Mouse (Mus musculus) liver, adult 2 months (tissue): ENCODE results near the gene Atp8a2. TPM values are rescaled to one million over a fixed set of nuclear protein-coding genes. Genes with fewer than 3 reads are reported as not detected.

Source experiments
- DNase-seq: peaks from one replicate; pipeline ENCODE4 v3.0.0-alpha.2; 2011; ENCODE audit warnings: low read depth, low spot score; ENCODE audit errors: extremely low read depth
- H3K27ac ChIP-seq: fragments of 200-500 bp; replicated peaks from 2 replicates; pipeline ENCODE4 v1.5.1; 2012; ENCODE audit warnings: low read depth, mild to moderate bottlenecking, control low read depth, inconsistent platforms, low read length; ENCODE audit not compliant: insufficient read depth
- H3K27me3 ChIP-seq: fragments of 200-500 bp; 2 replicates; pipeline ENCODE4 v1.6.1; 2012; ENCODE audit warnings: mild to moderate bottlenecking, moderate library complexity, low read length, inconsistent platforms; ENCODE audit not compliant: control insufficient read depth, insufficient read depth
- H3K36me3 ChIP-seq: fragments of 200-500 bp; 2 replicates; pipeline ENCODE4 v1.6.1; 2012; ENCODE audit warnings: low read length, inconsistent platforms; ENCODE audit not compliant: control insufficient read depth, insufficient read depth
- H3K4me1 ChIP-seq: fragments of 200-500 bp; 2 replicates; pipeline ENCODE4 v1.6.1; 2011; ENCODE audit warnings: low read length; ENCODE audit not compliant: control insufficient read depth, insufficient read depth
- H3K4me3 ChIP-seq: fragments of 200-500 bp; 2 replicates; pipeline ENCODE4 v1.5.1; 2011; ENCODE audit warnings: low read depth, mild to moderate bottlenecking, control low read depth, low read length, moderate library complexity; ENCODE audit not compliant: insufficient read depth
- H3K79me2 ChIP-seq: fragments of 200-500 bp; 2 replicates; pipeline ENCODE4 v1.6.1; 2012; ENCODE audit warnings: inconsistent platforms, mild to moderate bottlenecking, low read length, moderate library complexity; ENCODE audit not compliant: control insufficient read depth, insufficient read depth
- H3K9ac ChIP-seq: fragments of 200-500 bp; 2 replicates; pipeline ENCODE4 v1.6.1; 2012; ENCODE audit warnings: low read depth, mild to moderate bottlenecking, control low read depth, inconsistent platforms, low read length
- CTCF ChIP-seq: fragments of 200-500 bp; IDR thresholded peaks from 2 replicates; pipeline ENCODE4 v1.5.1; 2011; ENCODE audit warnings: low read depth, low read length, control low read depth
- POLR2A ChIP-seq: fragments of 200-500 bp; IDR thresholded peaks from 2 replicates; pipeline ENCODE4 v1.6.1; 2011; ENCODE audit warnings: low read length, control low read depth; ENCODE audit not compliant: insufficient read depth; ENCODE audit errors: extremely low read depth
- WGBS: fragments of 180-500 bp; shearing (Covaris S2); methylation state at CpG from one replicate; pipeline ENCODE4 v1.1.7; 2018; 5-methylcytosine and 5-hydroxymethylcytosine counted together
- polyA plus RNA-seq: library from polyadenylated mRNA; depleted of rRNA; stranded (reverse); fragments of >200 nt; gene quantifications from 2 replicates; pipeline ENCODE4 v1.2.3, GENCODE M21; 2012
- total RNA-seq: library from RNA; depleted of rRNA; stranded (reverse); fragments of >200 nt; gene quantifications from 2 replicates; pipeline ENCODE4 v1.2.3, GENCODE M21; 2014

Gene Atp8a2
- total and polyA plus RNA-seq, 2 experiments: 0.02 to 0.18 TPM

GRCm38 (mm10) chr14:60188201-60188825, 8.7 kb downstream of the Atp8a2 start:
- no peak overlapping the region for H3K4me3 ChIP-seq
- no peak overlapping the region for H3K9ac ChIP-seq
- DNase-seq: no peak
- no peak overlapping the region for H3K27ac ChIP-seq
- TF ChIP-seq POLR2A (no peak), CTCF (no peak)
- no peaks in the 10 kb centered on the region for H3K36me3 ChIP-seq
- H3K27me3 ChIP-seq: no peaks in the 10 kb centered on the region
- 89% methylated on average over 5 of the region's 5 CpGs for WGBS
- no peaks in the 10 kb centered on the region for H3K4me1 ChIP-seq
- no peaks in the 10 kb centered on the region for H3K79me2 ChIP-seq

- no peak for TF ChIP-seq POLR2A
- no peak for TF ChIP-seq CTCF
- Histone ChIP-seq H3K9ac (no peak overlapping the region), H3K79me2 (no peaks in the 10 kb centered on the region), H3K27ac (no peak overlapping the region), H3K36me3 (no peaks in the 10 kb centered on the region), H3K27me3 (0 out of 2 replicates have a peak, but pooled peaks cover 5% of the 10 kb centered on the region), H3K4me1 (peaks cover 3% of the 10 kb centered on the region), H3K4me3 (no peak overlapping the region)
- WGBS: 97% methylated on average over 2 of the region's 2 CpGs
- no peak for DNase-seq
Measured at GRCm38 (mm10) chr14:60181306-60181705, 15.7 kb downstream of the Atp8a2 start.

- H3K4me3 ChIP-seq: no peak overlapping the region
- peaks cover 3% of the 10 kb centered on the region for H3K4me1 ChIP-seq
- H3K79me2 ChIP-seq: no peaks in the 10 kb centered on the region
- no peak for DNase-seq
- H3K9ac ChIP-seq: no peak overlapping the region
- TF ChIP-seq POLR2A (no peak), CTCF (no peak)
- no peaks in the 10 kb centered on the region for H3K36me3 ChIP-seq
- no peak overlapping the region for H3K27ac ChIP-seq
- H3K27me3 ChIP-seq: 0 out of 2 replicates have a peak, but pooled peaks cover 5% of the 10 kb centered on the region
- whole genome bisulfite sequencing: 22% methylated on average over 2 of the region's 2 CpGs
Measured at GRCm38 (mm10) chr14:60178571-60178955, 18.4 kb downstream of the Atp8a2 start.

GRCm38 (mm10) chr14:60177614-60178570, 19.1 kb downstream of the Atp8a2 start:
- H3K4me1 ChIP-seq: peaks cover 3% of the 10 kb centered on the region
- H3K36me3 ChIP-seq: no peaks in the 10 kb centered on the region
- no peaks in the 10 kb centered on the region for H3K79me2 ChIP-seq
- 8% methylated on average over 37 of the region's 37 CpGs for WGBS
- 0 out of 2 replicates have a peak, but pooled peaks cover 5% of the 10 kb centered on the region for H3K27me3 ChIP-seq
- H3K4me3 ChIP-seq: peak overlapping the region; percentile 51; the same call in 1 of the 2 replicates
- TF ChIP-seq CTCF (no peak), POLR2A (no peak)
- DNase-seq: no peak
- no peak overlapping the region for H3K27ac ChIP-seq
- no peak overlapping the region for H3K9ac ChIP-seq

- TF ChIP-seq CTCF (no peak), POLR2A (no peak)
- H3K36me3 ChIP-seq: no peaks in the 10 kb centered on the region
- H3K4me1 ChIP-seq: peaks cover 3% of the 10 kb centered on the region
- H3K27ac ChIP-seq: no peak overlapping the region
- H3K79me2 ChIP-seq: no peaks in the 10 kb centered on the region
- under 1% methylated on average over 82 of the region's 84 CpGs for WGBS
- H3K27me3 ChIP-seq: 0 out of 2 replicates have a peak, but pooled peaks cover 5% of the 10 kb centered on the region
- no peak overlapping the region; the same call in 1 of the 2 replicates for H3K9ac ChIP-seq
- peak; percentile 5 for DNase-seq
- H3K4me3 ChIP-seq: peak overlapping the region; percentile 51
Measured at GRCm38 (mm10) chr14:60176891-60177613, 19.9 kb downstream of the Atp8a2 start.
